Mouse (Mus musculus) midbrain, postnatal 0 days (tissue): ENCODE measurements around the gene Tln1. TPM values are rescaled to one million over a fixed set of nuclear protein-coding genes. Genes with fewer than 3 reads are reported as not detected.

ENCODE experiments used
- ATAC-seq: fragments of 200-750 bp; cut with Nextera tagmentation; 2 replicates; pipeline ENCODE4 v1.8.0; 2017; ENCODE audit warnings: moderate number of reproducible peaks, mild to moderate bottlenecking, moderate TSS enrichment, moderate library complexity; ENCODE audit not compliant: low FRiP score
- DNase-seq: peaks from one replicate; pipeline ENCODE4 v3.0.0-alpha.2; 2015; ENCODE audit warnings: low spot score
- H3K27ac ChIP-seq: fragments of 300-500 bp; sonication (generic); 2 replicates; pipeline ENCODE4 v1.5.1; 2014; ENCODE audit warnings: low read depth, mild to moderate bottlenecking, low read length, mixed read lengths
- H3K27me3 ChIP-seq: fragments of 300-500 bp; sonication (generic); 2 replicates; pipeline ENCODE4 v1.6.1; 2014; ENCODE audit warnings: low read length, control low read depth, mixed read lengths; ENCODE audit not compliant: insufficient read depth
- H3K36me3 ChIP-seq: fragments of 300-500 bp; sonication (generic); 2 replicates; pipeline ENCODE4 v1.6.1; 2014; ENCODE audit warnings: low read length, control low read depth, mixed read lengths; ENCODE audit not compliant: insufficient read depth
- H3K4me1 ChIP-seq: fragments of 300-500 bp; sonication (generic); 2 replicates; pipeline ENCODE4 v1.6.1; 2014; ENCODE audit warnings: mild to moderate bottlenecking, control low read depth, antibody characterized with exemption, low read length, mixed read lengths; ENCODE audit not compliant: insufficient read depth
- H3K4me2 ChIP-seq: fragments of 300-500 bp; sonication (generic); 2 replicates; pipeline ENCODE4 v1.6.1; 2014; ENCODE audit warnings: low read depth, mild to moderate bottlenecking, low read length, mixed read lengths; ENCODE audit not compliant: poor library complexity, severe bottlenecking
- H3K4me3 ChIP-seq: fragments of 300-500 bp; sonication (generic); 2 replicates; pipeline ENCODE4 v1.5.1; 2014; ENCODE audit warnings: low read depth, mild to moderate bottlenecking, low read length, moderate library complexity
- H3K9ac ChIP-seq: fragments of 300-500 bp; sonication (generic); replicated peaks from 2 replicates; pipeline ENCODE4 v1.6.1; 2014; ENCODE audit warnings: mild to moderate bottlenecking, low read length, moderate library complexity, mixed read lengths; ENCODE audit not compliant: poor library complexity, severe bottlenecking
- H3K9me3 ChIP-seq: fragments of 300-500 bp; sonication (generic); 2 replicates; pipeline ENCODE4 v1.6.1; 2016; ENCODE audit warnings: low read length, control low read depth
- CTCF ChIP-seq: IDR thresholded peaks from 2 replicates; pipeline ENCODE4 v1.5.1; 2016; ENCODE audit warnings: antibody characterized with exemption, mild to moderate bottlenecking
- WGBS: fragments of 180-500 bp; shearing (Covaris S2); extraction: QIAGEN DNeasy Blood & Tissue Kit; methylation state at CpG from one replicate; pipeline ENCODE4 v1.1.7; 2014; 5-methylcytosine and 5-hydroxymethylcytosine counted together
- polyA plus RNA-seq: library from polyadenylated mRNA; unstranded; fragments of >200 nt; fragmentation: Nextera tagmentation; extraction: Ambion mirVana; gene quantifications from 2 replicates; pipeline ENCODE4 v1.2.1, GENCODE M21; 2015
- total RNA-seq: library from RNA; depleted of rRNA; stranded (reverse); fragments of >200 nt; gene quantifications from 2 replicates; pipeline ENCODE4 v1.2.3, GENCODE M21; 2014

Gene Tln1
- total and polyA plus RNA-seq, 2 experiments from 2014 or later: 44.4 to 75.7 TPM

DNA sequence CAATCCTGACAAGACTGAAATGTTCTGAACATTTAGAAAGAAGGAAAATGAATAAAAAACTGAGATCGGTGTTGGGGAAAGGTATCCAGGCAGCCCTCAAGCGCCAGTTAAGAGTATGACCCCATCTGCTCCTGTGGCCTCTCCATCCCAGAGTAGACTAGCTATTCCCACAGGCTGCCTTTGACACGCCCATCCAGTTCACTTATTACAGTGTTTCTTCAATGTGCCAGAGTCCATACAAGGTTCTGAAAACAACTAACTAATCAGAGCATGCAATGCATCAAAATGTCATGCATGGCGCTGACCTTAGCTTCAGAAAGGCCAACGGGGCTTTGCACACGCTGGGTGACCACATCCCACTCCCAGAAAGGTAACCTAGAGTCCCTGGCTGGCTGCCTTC, 59.0 kb downstream of the Tln1 start:
- Histone ChIP-seq H3K4me2 (no peak overlapping the region), H3K27me3 (peaks cover 6% of the 10 kb centered on the region; the same call in 1 of the 2 replicates), H3K4me3 (no peak overlapping the region), H3K9me3 (no peaks in the 10 kb centered on the region), H3K4me1 (no peaks in the 10 kb centered on the region; the same call in 1 of the 2 replicates), H3K9ac (no peak overlapping the region), H3K36me3 (no peaks in the 10 kb centered on the region), H3K27ac (no peak overlapping the region)
- no peak for DNase-seq
- TF ChIP-seq CTCF: no peak
- 85% methylated on average over 6 of the region's 6 CpGs for WGBS
- ATAC-seq: no peak

DNA sequence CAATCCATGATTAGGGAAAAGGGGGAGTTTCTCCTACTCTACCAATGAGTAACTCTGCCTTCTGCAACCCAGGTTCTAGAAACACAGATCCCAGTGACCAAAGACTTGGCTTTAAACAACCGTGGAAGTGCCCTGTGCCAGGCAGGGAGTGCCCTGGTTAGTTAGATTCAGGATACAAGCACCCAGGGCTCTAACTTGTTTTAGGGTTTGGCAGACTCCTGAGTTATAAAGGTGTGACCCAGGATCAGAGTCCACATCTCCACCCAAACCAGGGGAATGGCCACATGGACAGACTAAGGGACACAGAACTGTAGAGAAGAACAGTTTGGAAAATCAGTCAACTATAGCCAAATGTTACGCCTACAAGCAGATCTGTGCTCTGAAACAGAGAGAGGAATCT, 59.5 kb downstream of the Tln1 start:
- WGBS: 77% methylated on average over 2 of the region's 2 CpGs
- no peak for ATAC-seq
- Histone ChIP-seq H3K9me3 (no peaks in the 10 kb centered on the region), H3K9ac (no peak overlapping the region), H3K4me2 (no peak overlapping the region), H3K27ac (no peak overlapping the region), H3K36me3 (no peaks in the 10 kb centered on the region), H3K4me3 (no peak overlapping the region), H3K27me3 (peaks cover 5% of the 10 kb centered on the region; the same call in 1 of the 2 replicates), H3K4me1 (no peaks in the 10 kb centered on the region)
- no peak for DNase-seq
- no peak for TF ChIP-seq CTCF

DNA sequence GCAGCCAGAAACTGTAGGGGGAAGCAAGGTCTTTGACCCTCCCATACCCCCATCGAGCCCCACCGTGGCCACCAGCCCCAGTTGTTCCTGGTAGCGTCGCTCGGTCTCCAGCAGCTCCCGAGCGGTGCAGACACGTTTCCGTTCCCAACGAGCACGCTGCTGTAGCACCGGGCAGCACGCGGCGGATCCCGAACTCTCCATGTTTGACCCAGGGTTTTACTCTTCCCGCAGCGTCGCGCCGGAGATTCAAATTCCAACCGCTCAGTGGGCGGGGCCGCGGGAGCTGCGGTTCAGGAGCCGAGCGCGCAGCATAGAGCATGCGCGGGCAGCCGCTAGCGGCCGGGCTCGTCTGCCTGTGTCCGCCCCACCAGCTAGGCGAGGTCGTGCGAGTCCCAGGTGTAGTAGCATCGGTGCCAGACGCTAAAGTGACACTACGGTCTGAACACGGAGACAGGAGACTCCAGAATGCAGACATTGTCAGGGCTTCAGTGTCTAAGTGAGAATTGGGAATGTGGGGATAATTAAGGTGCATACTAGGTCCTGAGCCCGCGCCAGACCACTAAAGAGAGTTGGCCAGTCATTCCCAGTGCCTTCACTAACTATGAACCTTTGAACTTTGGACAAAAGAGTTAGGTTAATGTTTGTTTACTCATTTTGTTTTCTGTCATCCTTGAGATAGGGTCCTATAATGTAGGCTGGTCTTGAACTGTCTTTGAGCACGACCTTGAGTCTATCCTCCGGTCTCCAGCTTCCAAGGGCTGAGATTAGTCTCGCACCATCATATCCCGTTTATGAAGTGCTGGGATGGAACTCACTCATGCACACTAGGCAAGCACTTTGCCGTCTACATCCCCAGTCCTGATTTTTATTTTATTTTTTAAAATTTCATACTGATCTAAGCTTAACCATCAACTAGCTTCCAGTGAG, 62.8 kb downstream of the Tln1 start, which contains the start of gene Arhgef39:
Gene Arhgef39, minus strand, starts transcription at position 289 of the 927 bp plus-strand sequence.
- peaks cover 3% of the 10 kb centered on the region; the same call in 1 of the 2 replicates for H3K36me3 ChIP-seq
- peak; percentile 87 for ATAC-seq
- 6% methylated on average over 50 of the region's 50 CpGs for WGBS
- peak within 1 kb of the TSS; percentile 49 for H3K4me3 ChIP-seq
- DNase-seq: peak; percentile 85
- peak within 1 kb of the TSS; percentile 85 for H3K4me2 ChIP-seq
- no peak for TF ChIP-seq CTCF
- peak within 1 kb of the TSS; percentile 50 for H3K9ac ChIP-seq
- H3K27ac ChIP-seq: no peak within 1 kb of the TSS
- no peaks in the 10 kb centered on the region for H3K27me3 ChIP-seq
- H3K4me1 ChIP-seq: 0 out of 2 replicates have a peak, but pooled peaks cover 6% of the 10 kb centered on the region
- no peaks in the 10 kb centered on the region for H3K9me3 ChIP-seq

DNA sequence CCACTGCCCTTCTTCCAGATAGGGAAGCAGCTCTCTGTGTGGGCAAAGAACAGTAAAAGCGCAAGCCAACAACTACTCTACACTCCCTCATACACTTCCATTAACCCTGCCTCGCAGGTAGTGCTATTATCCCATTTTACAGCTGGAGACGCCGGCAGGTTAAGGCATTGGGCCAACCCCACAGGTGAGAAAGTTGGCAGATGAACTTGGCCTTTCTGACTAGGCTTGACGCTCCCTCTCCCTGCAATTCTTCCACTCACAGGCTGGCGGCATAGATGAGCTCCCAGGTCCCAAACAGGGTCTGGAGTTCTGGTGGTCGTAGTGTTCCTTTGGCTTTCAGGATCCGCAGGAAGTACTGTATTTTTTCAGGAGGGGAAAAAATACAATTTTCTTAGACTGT, 63.5 kb downstream of the Tln1 start:
- peak; percentile 52 for TF ChIP-seq CTCF
- Histone ChIP-seq H3K27ac (no peak overlapping the region), H3K9ac (peak overlapping the region; percentile 50), H3K36me3 (peaks cover 3% of the 10 kb centered on the region; the same call in 1 of the 2 replicates), H3K4me3 (peak overlapping the region; percentile 49), H3K4me2 (peak overlapping the region; percentile 85), H3K27me3 (no peaks in the 10 kb centered on the region), H3K4me1 (0 out of 2 replicates have a peak, but pooled peaks cover 6% of the 10 kb centered on the region), H3K9me3 (no peaks in the 10 kb centered on the region)
- peak; percentile 26 for DNase-seq
- no peak for ATAC-seq
- WGBS: 14% methylated on average over 8 of the region's 8 CpGs

DNA sequence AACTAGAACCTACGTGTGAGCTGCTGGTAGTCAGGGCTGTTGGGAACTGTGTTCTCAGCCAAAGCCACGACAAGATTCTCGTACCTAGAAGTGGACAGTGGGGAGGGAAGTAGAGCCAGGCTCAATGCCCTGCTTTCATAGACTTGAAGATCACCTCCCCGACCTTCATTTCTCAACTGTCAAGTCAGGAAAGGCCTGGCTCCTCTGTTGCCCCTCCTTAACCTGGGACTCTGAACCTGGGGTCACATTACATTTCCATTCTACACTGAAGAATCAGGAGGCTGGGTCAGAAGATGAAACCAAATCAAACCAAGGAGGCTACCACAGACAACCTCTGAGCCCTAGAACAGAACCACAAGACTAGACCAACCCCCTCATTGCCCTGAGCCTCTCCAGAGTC, 64.5 kb downstream of the Tln1 start:
- no peaks in the 10 kb centered on the region for H3K27me3 ChIP-seq
- H3K9ac ChIP-seq: no peak overlapping the region
- no peak overlapping the region for H3K4me3 ChIP-seq
- H3K4me1 ChIP-seq: 0 out of 2 replicates have a peak, but pooled peaks cover 6% of the 10 kb centered on the region
- H3K9me3 ChIP-seq: no peaks in the 10 kb centered on the region
- ATAC-seq (no peak), DNase-seq (no peak)
- H3K27ac ChIP-seq: no peak overlapping the region
- 83% methylated on average over 4 of the region's 4 CpGs for WGBS
- TF ChIP-seq CTCF: no peak
- peaks cover 3% of the 10 kb centered on the region; the same call in 1 of the 2 replicates for H3K36me3 ChIP-seq
- no peak overlapping the region for H3K4me2 ChIP-seq

DNA sequence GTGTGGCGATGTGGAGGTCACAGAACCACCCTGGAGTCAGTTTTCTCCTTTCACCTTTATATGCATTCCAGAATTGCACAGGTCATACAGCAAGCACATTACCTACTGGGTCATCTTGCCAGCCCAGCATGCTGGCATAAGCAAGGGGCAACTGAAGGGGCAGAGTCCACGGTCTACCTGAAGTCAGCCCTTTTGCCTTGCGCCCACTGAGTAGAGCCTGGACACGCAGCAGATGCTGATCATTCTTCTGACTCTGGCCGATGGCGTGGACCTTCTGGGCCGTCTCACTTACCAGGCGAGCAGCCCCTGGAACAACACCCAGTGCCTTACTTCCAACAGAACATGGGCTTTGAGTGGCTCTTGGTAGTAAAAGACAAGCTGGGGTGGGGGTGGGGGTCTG, 65.1 kb downstream of the Tln1 start:
- DNase-seq (no peak), ATAC-seq (no peak)
- H3K4me2 ChIP-seq: no peak overlapping the region
- no peaks in the 10 kb centered on the region for H3K9me3 ChIP-seq
- no peaks in the 10 kb centered on the region for H3K27me3 ChIP-seq
- TF ChIP-seq CTCF: no peak
- H3K4me3 ChIP-seq: no peak overlapping the region
- H3K4me1 ChIP-seq: 0 out of 2 replicates have a peak, but pooled peaks cover 6% of the 10 kb centered on the region
- H3K9ac ChIP-seq: no peak overlapping the region
- H3K27ac ChIP-seq: no peak overlapping the region
- 96% methylated on average over 8 of the region's 8 CpGs for WGBS
- peaks cover 3% of the 10 kb centered on the region; the same call in 1 of the 2 replicates for H3K36me3 ChIP-seq
